Mouse (Mus musculus): ENCODE results near the gene Rgs16. TPM values are rescaled to one million over a fixed set of nuclear protein-coding genes. Genes with fewer than 3 reads are reported as not detected.

Gene Rgs16
- polyA plus RNA-seq, 1 experiment from 2014 or later, result 13.0 TPM

GRCm38 (mm10) chr1:153775174-153775573, 35.0 kb downstream of the Rgs16 start:
- H3K36me3 ChIP-seq (ENCODE audit: control insufficient read depth, insufficient read depth, low read length), result no peaks in the 10 kb centered on the region

GRCm38 (mm10) chr1:153776257-153776656, 36.1 kb downstream of the Rgs16 start:
- H3K27me3 ChIP-seq (ENCODE audit: control insufficient read depth, insufficient read depth, low read length), result no peaks in the 10 kb centered on the region

More at GRCm38 (mm10) chr1:153775174-153775573, 35.0 kb downstream of the Rgs16 start:
- DNase-seq (ENCODE audit: low spot score) (no peak), ATAC-seq (ENCODE audit: insufficient read depth, low FRiP score, low TSS enrichment) (no peak)
- H3K4me2 ChIP-seq (ENCODE audit: low read depth), result no peak overlapping the region
- H3K4me3 ChIP-seq (ENCODE audit: low read depth, low read length), result no peak overlapping the region
- no peaks in the 10 kb centered on the region for H3K4me1 ChIP-seq (ENCODE audit: control insufficient read depth, insufficient read depth, low read length)
- no peak overlapping the region for H3K9ac ChIP-seq (ENCODE audit: low read length)
- no peaks in the 10 kb centered on the region for H3K27me3 ChIP-seq (ENCODE audit: control insufficient read depth, insufficient read depth, low read length)
- H3K27ac ChIP-seq (ENCODE audit: low read depth, low read length), result no peak overlapping the region
- H3K9me3 ChIP-seq (ENCODE audit: control insufficient read depth, low read length), result no peaks in the 10 kb centered on the region
- 90% methylated on average over 6 of the region's 6 CpGs for WGBS

GRCm38 (mm10) chr1:153778205-153778604, 38.1 kb downstream of the Rgs16 start:
- Histone ChIP-seq H3K4me1 (ENCODE audit: control insufficient read depth, insufficient read depth, low read length) (no peaks in the 10 kb centered on the region), H3K36me3 (ENCODE audit: control insufficient read depth, insufficient read depth, low read length) (no peaks in the 10 kb centered on the region), H3K4me2 (ENCODE audit: low read depth) (no peak overlapping the region), H3K4me3 (ENCODE audit: low read depth, low read length) (no peak overlapping the region), H3K9ac (ENCODE audit: low read length) (no peak overlapping the region), H3K27me3 (ENCODE audit: control insufficient read depth, insufficient read depth, low read length) (no peaks in the 10 kb centered on the region), H3K9me3 (ENCODE audit: control insufficient read depth, low read length) (no peaks in the 10 kb centered on the region), H3K27ac (ENCODE audit: low read depth, low read length) (no peak overlapping the region)
- DNase-seq (ENCODE audit: low spot score), result no peak
- WGBS, result 92% methylated on average over 10 of the region's 10 CpGs
- ATAC-seq (ENCODE audit: insufficient read depth, low FRiP score, low TSS enrichment), result no peak

More at GRCm38 (mm10) chr1:153776257-153776656, 36.1 kb downstream of the Rgs16 start:
- no peak overlapping the region for H3K4me3 ChIP-seq (ENCODE audit: low read depth, low read length)
- WGBS, result 87% methylated on average over 7 of the region's 7 CpGs
- H3K9me3 ChIP-seq (ENCODE audit: control insufficient read depth, low read length), result no peaks in the 10 kb centered on the region
- H3K9ac ChIP-seq (ENCODE audit: low read length), result no peak overlapping the region
- ATAC-seq (ENCODE audit: insufficient read depth, low FRiP score, low TSS enrichment), result no peak
- H3K4me1 ChIP-seq (ENCODE audit: control insufficient read depth, insufficient read depth, low read length), result no peaks in the 10 kb centered on the region
- no peak overlapping the region for H3K27ac ChIP-seq (ENCODE audit: low read depth, low read length)
- DNase-seq (ENCODE audit: low spot score), result no peak
- no peaks in the 10 kb centered on the region for H3K36me3 ChIP-seq (ENCODE audit: control insufficient read depth, insufficient read depth, low read length)
- H3K4me2 ChIP-seq (ENCODE audit: low read depth), result no peak overlapping the region

- Histone ChIP-seq H3K36me3 (ENCODE audit: control insufficient read depth, insufficient read depth, low read length) (no peaks in the 10 kb centered on the region), H3K9ac (ENCODE audit: low read length) (no peak overlapping the region), H3K27me3 (ENCODE audit: control insufficient read depth, insufficient read depth, low read length) (no peaks in the 10 kb centered on the region), H3K4me3 (ENCODE audit: low read depth, low read length) (no peak overlapping the region), H3K27ac (ENCODE audit: low read depth, low read length) (no peak overlapping the region), H3K4me1 (ENCODE audit: control insufficient read depth, insufficient read depth, low read length) (no peaks in the 10 kb centered on the region), H3K9me3 (ENCODE audit: control insufficient read depth, low read length) (no peaks in the 10 kb centered on the region), H3K4me2 (ENCODE audit: low read depth) (no peak overlapping the region)
- ATAC-seq (ENCODE audit: insufficient read depth, low FRiP score, low TSS enrichment) (no peak), DNase-seq (ENCODE audit: low spot score) (no peak)
- WGBS, result 53% methylated on average over 1 of the region's 1 CpGs
These were observed 43.2 kb downstream of the Rgs16 start for GRCm38 (mm10) chr1:153783339-153783738.

GRCm38 (mm10) chr1:153785608-153786007, 45.5 kb downstream of the Rgs16 start:
- DNase-seq (ENCODE audit: low spot score), result no peak
- H3K4me3 ChIP-seq (ENCODE audit: low read depth, low read length), result no peak overlapping the region
- H3K27me3 ChIP-seq (ENCODE audit: control insufficient read depth, insufficient read depth, low read length), result no peaks in the 10 kb centered on the region
- no peaks in the 10 kb centered on the region for H3K36me3 ChIP-seq (ENCODE audit: control insufficient read depth, insufficient read depth, low read length)
- ATAC-seq (ENCODE audit: insufficient read depth, low FRiP score, low TSS enrichment), result no peak
- H3K4me2 ChIP-seq (ENCODE audit: low read depth), result no peak overlapping the region
- no peaks in the 10 kb centered on the region for H3K9me3 ChIP-seq (ENCODE audit: control insufficient read depth, low read length)
- no peak overlapping the region for H3K27ac ChIP-seq (ENCODE audit: low read depth, low read length)
- WGBS, result 75% methylated on average over 4 of the region's 4 CpGs
- H3K9ac ChIP-seq (ENCODE audit: low read length), result no peak overlapping the region
- H3K4me1 ChIP-seq (ENCODE audit: control insufficient read depth, insufficient read depth, low read length), result no peaks in the 10 kb centered on the region

GRCm38 (mm10) chr1:153790708-153791107, 50.6 kb downstream of the Rgs16 start:
- DNase-seq (ENCODE audit: low spot score) (no peak), ATAC-seq (ENCODE audit: insufficient read depth, low FRiP score, low TSS enrichment) (no peak)
- Histone ChIP-seq H3K27me3 (ENCODE audit: control insufficient read depth, insufficient read depth, low read length) (no peaks in the 10 kb centered on the region), H3K4me2 (ENCODE audit: low read depth) (no peak overlapping the region), H3K4me3 (ENCODE audit: low read depth, low read length) (no peak overlapping the region), H3K27ac (ENCODE audit: low read depth, low read length) (no peak overlapping the region), H3K4me1 (ENCODE audit: control insufficient read depth, insufficient read depth, low read length) (no peaks in the 10 kb centered on the region), H3K9ac (ENCODE audit: low read length) (no peak overlapping the region), H3K36me3 (ENCODE audit: control insufficient read depth, insufficient read depth, low read length) (no peaks in the 10 kb centered on the region), H3K9me3 (ENCODE audit: control insufficient read depth, low read length) (no peaks in the 10 kb centered on the region)
- WGBS, result 70% methylated on average over 2 of the region's 2 CpGs

GRCm38 (mm10) chr1:153794241-153794640, 54.1 kb downstream of the Rgs16 start:
- no peak overlapping the region for H3K9ac ChIP-seq (ENCODE audit: low read length)
- no peak overlapping the region for H3K4me3 ChIP-seq (ENCODE audit: low read depth, low read length)
- ATAC-seq (ENCODE audit: insufficient read depth, low FRiP score, low TSS enrichment) (no peak), DNase-seq (ENCODE audit: low spot score) (no peak)
- H3K36me3 ChIP-seq (ENCODE audit: control insufficient read depth, insufficient read depth, low read length), result no peaks in the 10 kb centered on the region
- 85% methylated on average over 3 of the region's 3 CpGs for WGBS
- H3K9me3 ChIP-seq (ENCODE audit: control insufficient read depth, low read length), result no peaks in the 10 kb centered on the region
- H3K27ac ChIP-seq (ENCODE audit: low read depth, low read length), result no peak overlapping the region
- H3K4me1 ChIP-seq (ENCODE audit: control insufficient read depth, insufficient read depth, low read length), result no peaks in the 10 kb centered on the region
- no peak overlapping the region for H3K4me2 ChIP-seq (ENCODE audit: low read depth)
- H3K27me3 ChIP-seq (ENCODE audit: control insufficient read depth, insufficient read depth, low read length), result no peaks in the 10 kb centered on the region

Other genes with a start within 250 kb of the Rgs16 start
- 14.5 and 14.6 TPM in 2 replicates for gene Npl, start 190.3 kb upstream of the Rgs16 start, polyA plus RNA-seq (2014; fragmentation: Nextera tagmentation; extraction: Ambion mirVana)
- 8.1 and 9.8 TPM in 2 replicates for gene Rgs8, start 87.3 kb upstream of the Rgs16 start, polyA plus RNA-seq (2014; fragmentation: Nextera tagmentation; extraction: Ambion mirVana)
- gene Rnasel, start 9.1 kb downstream of the Rgs16 start, polyA plus RNA-seq (2014; fragmentation: Nextera tagmentation; extraction: Ambion mirVana), result 26.7 and 29.2 TPM in 2 replicates
- not detected in 2 replicates for gene Rgsl1, start 103.8 kb downstream of the Rgs16 start, polyA plus RNA-seq (2014; fragmentation: Nextera tagmentation; extraction: Ambion mirVana)
- gene Teddm1b, start 134.0 kb downstream of the Rgs16 start, polyA plus RNA-seq (2014; fragmentation: Nextera tagmentation; extraction: Ambion mirVana), result 0.12 and 0.55 TPM in 2 replicates
- not detected in 2 replicates for gene Teddm1a, start 151.4 kb downstream of the Rgs16 start, polyA plus RNA-seq (2014; fragmentation: Nextera tagmentation; extraction: Ambion mirVana)
- 132 and 134 TPM in 2 replicates for gene Glul, start 159.6 kb downstream of the Rgs16 start, polyA plus RNA-seq (2014; fragmentation: Nextera tagmentation; extraction: Ambion mirVana)
- 0.49 and 0.57 TPM in 2 replicates for gene Teddm2, start 159.9 kb downstream of the Rgs16 start, polyA plus RNA-seq (2014; fragmentation: Nextera tagmentation; extraction: Ambion mirVana)